Mouse (Mus musculus): ENCODE data around the gene Casz1.

Gene Casz1

DNA sequence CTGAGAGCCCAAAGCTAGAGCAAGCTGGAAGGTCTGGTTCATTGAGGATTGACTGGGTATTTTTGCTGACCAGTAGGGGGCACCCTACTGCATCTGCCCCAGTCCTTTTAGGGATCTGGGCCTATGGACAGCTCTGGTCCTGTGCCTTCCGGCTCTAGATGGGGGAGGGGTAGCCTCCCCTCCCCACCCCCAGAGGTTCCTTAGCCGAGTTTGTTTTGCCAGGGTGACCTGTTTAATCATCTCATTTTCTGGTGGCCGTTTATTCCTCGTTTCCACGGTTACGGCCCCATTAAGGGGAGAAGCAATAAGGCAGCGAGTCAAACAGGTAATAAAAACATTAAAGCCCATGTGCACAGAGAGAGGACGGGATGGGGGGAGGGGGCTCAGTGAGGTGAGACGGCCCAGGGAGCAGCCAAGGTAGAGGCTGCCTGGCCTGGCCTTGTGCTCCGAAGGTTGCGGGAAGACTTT, 104.0 kb downstream of the Casz1 start:
- DNase-seq (ENCODE audit: low spot score) = no peak

DNA sequence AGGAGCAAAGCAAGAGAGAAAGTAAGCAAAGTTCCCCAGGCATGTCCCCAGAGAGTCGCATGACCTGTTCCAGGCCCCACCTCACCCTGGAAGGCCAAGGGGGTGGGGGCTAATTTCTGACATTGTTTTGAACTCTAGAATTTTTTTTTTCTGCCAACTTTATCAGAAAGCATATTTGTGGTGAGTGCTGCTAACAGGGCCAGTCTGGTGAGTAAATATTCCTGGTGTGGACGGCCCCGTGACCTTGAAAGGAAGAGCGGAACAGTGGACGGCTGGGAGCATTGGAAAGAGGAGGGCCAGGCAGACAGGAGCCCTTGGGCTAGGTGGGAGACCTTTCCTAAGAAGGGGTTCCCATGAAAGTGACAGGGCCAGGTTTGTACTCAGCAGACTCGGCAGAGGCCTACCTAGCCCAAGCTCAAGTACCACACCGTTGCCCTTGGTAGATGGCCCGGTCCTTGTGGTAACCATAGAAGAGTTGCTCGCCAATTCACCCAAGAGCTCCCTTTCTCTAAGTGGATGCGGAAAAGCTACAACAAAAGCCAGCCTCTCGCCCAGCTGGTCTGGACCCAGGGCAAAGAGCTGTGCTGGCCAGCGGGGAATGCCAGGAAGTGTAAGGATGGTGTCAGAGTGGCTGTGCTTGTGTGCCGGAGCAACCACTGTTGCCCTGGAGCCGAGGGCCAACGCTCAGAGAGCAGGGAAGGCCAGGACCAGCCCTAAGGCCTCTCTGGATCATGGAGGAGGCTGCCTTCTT, 104.7 kb downstream of the Casz1 start:
- no peak for DNase-seq (ENCODE audit: low spot score)

DNA sequence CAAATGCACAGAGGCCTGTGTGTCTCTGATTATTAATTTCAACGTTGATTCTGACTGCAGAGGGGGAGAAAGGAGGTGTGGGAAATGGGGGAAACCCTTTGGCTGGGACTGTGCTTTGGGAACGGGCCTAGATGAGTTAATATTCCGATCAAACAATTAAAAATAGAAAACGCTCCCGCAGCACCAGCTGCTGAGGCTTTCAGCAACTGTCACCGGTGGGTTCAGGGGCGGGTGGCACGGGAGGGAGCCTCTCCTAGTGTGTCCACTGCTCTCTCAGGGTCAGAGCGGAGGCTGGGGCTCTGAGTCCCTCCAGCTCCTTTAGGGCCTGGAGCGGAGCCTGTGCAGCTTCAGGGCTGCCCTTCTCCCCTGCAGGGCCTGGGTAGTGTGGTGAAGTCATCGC, 105.3 kb downstream of the Casz1 start:
- DNase-seq (ENCODE audit: low spot score) = no peak

DNA sequence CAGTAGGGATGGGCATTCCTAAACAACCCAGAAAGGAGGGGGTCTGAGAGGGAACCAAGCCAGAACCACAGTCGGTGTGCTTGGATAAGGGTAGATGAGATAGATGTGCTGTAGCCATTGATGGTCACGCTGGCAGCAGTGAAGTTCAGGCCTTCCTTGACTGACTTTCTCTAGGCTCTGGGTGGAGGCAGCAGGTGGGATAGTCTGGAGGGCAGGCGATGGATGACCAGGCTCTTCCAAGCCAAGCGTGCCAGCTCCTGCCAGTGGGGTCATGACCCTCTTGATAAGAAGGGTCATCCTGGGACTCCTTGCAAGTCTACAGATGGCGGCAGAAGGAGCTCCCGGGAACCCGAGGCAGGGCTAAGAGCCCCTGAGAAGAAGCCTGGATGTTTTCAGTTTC, 107.9 kb downstream of the Casz1 start:
- no peak for DNase-seq (ENCODE audit: low spot score)

DNA sequence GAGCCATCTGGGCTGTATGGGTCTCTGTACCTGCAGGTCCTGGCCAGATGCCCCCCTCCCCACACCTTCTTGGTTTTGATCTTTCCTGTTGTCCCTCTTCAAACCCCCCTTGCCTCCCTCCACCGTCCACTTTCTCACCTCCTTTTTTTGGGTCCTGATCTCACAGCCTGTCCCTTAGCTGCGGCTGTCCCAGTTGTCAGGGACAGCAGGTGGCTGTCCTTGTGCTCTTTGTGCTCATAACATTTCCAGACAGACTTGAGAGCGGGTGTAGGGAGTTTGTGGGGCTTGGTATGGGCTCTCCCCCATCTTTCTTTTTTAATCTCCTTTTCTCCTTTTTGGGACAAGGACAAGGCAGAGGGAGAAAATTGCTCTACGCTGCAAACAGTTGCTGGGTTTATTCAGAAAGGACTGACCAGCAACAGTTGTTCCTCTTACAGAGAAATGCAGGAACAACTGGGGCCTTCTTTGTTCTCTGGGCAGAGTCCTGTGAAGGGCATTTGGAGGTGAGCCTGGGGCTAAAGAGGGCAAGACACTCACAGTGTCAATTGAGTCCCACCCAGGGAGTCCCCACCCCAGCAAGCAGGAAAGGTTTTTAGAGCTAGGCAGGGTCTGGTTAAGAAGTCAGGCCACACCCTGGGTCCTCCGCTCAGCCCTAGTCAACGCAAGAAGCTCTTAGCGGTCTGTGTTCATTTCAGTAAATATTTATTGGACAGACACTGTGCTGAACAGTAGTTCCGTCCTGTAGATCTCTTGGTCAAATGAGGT, 108.8 kb downstream of the Casz1 start:
- no peak for DNase-seq (ENCODE audit: low spot score)

DNA sequence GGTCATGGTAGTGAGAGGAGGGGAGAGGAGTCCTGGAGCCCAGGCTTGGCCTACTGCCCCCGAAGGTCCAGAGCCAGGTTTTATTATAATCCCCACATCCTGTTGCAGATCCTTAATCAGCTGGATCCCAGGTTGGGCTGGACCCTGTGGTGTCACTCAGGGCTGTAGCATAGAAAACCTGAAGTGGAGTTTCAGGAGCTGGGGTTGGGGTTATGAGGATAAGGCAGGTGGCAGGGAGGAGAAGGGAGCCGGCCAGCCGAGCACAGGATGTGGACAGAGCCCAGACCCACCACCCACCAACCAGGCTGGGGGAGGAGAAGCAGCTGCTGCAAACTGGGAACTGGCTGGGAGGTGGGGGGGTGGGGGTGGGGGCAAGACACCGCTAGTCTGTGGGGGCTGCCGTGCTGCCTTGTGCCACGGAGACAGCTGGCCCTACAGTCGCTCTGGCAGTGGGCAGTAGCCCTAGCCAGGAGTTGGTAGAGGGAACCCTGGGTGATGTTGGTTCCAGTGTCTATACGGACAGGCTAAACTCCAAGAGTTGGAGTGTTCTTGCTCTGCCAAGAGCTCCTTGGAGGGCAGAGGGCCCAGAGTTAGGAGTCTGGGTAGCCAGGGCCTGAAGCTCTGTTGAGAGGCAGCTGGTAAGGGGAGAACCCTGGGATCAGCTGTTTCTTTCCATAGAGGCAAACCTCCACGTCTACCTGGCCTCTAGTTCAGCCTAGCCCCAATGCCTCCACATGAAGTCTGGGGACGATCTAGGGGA, 110.8 kb downstream of the Casz1 start:
- DNase-seq (ENCODE audit: low spot score) = no peak

DNA sequence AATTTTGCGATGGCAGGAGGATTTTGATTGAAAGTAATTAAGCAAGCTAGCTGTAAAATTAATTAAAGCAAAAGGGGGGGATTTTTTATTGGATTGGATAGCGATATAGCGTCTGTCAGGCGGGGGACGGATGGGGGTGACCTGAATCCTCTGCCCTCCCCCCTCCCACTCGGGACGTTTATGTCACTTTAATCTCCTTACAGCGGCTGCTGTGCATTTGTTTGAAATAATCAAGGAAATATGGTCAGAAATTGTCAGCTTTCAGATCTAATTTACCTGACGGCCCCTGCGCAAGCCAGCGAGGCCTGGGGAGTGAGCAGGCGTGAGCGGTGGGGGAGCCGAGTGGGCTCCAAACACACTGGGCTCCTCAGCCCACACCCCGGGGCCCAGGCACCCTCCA, 111.6 kb downstream of the Casz1 start:
- DNase-seq (ENCODE audit: low spot score) = no peak

DNA sequence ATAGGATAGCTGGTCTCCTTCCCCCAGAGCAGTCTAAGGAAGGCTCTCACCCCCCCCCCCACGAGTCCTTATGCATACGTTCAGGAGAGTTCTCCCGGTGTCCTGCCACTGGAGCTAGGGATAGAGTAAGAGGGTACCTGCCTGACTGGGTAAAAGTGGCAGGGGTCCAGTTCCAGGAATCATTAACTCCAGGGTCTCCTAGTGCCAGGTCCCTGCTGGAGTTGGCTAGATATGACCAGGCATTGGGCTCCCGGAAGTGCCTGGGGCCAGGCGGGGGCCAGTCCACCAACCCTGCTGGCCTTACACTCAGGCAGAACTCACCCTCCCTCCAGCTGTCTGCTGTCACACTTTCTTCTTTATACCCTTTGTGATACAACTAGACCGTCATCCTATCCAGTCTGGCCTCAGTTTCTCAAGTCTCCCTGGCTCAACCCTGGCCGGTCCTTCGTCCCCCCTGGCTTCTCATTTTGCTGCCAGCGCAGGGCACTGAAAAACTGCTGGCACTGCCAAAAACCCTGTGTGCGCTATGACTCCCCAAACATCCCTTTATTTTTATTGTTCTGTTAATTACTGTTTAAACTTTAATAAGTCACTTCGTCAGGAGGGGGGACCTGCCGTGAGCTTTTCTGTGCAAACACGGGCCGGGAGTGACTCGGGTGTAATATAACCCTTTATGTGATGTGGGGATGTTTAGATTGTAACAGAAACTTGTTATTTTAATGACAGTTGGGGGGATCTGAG, 114.6 kb downstream of the Casz1 start:
- no peak for DNase-seq (ENCODE audit: low spot score)

DNA sequence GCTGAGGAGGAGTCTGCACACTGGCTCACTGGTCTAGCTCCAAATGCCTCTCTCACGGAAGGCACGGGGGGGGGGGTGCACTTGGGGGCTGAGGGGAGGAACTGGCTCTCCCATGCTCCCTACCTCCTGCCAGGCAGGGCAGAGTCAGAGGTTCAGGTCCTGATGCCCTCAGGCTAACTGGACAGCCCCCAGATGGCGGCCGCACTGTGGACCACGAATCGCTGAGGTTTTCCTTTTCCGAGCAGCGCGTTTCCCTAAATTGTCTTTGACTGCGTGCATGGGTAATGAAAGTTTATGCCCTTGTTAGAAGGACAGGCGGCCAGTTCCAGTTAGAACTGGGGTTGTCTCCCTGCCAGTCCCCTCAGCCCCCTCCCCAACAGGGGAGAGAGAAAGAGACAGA, 116.4 kb downstream of the Casz1 start:
- DNase-seq (ENCODE audit: low spot score) = no peak

DNA sequence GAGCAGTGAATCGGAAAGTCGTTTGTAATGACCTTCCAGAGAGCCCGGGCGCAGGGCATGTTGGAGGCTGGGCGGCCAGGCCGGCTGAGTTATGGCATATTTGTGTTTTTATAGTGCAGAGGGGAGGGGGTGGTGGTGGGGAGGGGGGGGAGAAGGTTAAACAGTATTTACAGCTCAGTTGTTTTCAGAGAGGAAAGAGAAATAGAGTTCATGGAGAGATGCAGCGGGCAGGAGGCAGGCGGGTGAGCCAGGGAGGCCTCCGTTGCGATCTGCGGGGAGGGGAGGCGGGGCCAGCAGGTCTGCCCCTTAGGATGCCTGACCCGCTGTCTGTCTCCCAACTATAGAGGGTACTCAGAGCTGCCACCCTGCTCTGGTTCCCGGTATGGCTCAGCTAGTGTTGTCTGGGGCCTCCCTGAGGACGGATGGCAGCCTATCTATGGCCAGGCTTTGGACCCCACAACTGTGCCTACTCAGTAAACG, 118.0 kb downstream of the Casz1 start:
- no peak for DNase-seq (ENCODE audit: low spot score)

DNA sequence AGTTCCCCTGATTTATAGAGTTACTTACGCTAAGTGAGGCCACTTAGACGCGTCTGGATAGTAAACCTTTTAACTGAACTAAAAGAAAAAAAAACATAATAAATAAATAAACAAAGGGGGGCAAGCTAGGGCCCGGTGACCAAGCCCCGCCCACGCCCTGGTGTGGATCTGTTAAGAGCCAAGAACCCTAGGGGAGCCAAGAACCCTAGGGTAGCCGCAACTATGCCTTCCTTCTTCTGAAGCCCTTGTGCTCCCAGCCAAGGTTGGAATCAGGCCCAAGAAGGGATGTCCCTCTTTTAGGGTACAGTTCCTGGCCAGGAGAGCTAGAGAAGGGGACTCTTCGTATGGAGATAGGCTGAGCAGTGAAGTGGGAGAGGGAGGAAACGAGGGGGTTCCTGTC, 119.2 kb downstream of the Casz1 start:
- no peak for DNase-seq (ENCODE audit: low spot score)

DNA sequence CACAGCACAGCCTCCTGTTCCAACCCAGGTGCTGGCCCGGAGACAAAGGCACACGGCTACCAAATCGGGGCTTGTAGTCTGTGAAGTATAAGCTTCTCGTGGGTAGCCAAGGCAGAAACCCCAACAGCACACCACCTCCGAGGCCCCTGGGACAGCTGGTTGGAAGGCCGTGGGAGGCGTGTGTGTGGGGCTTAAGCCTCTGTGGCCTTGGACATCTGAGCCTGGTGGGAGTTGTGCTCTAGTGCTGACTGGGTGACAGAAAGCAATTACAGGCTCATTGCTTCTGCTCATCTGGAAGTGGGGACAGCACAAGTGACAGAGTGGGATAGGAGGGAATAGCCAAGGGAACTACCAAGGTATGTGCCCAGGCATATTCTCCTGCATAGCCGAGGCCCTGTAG, 119.7 kb downstream of the Casz1 start:
- DNase-seq (ENCODE audit: low spot score) = no peak

DNA sequence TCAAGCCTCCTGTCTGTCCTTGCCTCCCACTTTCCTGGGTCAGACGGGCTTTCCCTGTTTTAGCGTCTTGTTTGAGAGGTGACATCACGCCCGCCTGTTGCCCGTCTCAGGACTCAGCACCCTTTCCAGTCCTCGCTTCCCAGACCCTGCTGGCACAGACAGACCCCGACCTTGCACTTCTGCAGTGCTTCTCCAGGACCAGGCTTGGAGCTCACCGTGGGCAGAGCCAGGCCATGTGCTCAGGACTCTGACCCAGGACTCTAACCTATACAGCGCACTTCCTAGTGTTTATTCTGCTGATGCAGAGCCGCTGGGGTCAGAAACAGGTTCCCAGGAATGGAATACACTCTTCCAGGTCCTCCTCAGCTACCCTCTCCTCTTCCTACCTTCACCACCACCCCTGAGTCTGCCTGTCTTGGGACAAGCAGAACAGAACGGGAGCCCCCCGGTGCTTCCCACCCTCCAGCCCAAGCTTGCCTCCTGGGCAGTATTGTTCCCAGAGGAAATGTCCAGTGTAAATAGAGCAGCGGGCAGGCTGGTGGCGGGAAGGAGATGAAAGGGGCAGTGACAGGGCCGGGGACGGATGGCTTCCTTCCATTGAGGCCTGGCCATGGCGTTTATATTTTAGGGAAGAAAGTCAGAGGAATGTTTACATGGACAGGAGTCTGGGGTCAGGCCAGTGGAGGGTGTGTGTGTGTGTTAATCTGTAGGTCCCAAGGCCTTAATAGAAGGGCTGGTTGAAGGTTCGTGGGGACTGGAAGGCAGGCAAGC, 121.5 kb downstream of the Casz1 start:
- no peak for DNase-seq (ENCODE audit: low spot score)

DNA sequence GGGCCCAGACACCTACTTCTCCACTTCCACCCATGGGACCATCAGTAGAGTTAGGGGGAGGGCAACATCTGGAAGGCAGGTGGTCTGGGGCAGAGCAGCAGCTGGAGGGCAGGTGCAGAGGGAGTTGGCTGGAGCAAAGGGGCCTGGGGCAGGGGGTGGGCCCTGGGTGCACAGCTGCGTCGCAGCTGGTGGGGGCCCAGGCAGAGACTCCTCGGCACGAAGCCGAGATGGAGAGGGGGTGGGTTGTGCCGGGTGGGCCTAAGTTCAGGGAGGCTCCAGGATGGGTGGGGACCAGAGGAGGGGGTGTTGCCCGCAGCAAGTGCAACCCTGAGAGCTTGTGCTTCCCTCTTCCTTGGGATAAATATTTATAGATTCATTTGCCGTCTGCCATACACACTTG, 122.2 kb downstream of the Casz1 start:
- DNase-seq (ENCODE audit: low spot score) = no peak

DNA sequence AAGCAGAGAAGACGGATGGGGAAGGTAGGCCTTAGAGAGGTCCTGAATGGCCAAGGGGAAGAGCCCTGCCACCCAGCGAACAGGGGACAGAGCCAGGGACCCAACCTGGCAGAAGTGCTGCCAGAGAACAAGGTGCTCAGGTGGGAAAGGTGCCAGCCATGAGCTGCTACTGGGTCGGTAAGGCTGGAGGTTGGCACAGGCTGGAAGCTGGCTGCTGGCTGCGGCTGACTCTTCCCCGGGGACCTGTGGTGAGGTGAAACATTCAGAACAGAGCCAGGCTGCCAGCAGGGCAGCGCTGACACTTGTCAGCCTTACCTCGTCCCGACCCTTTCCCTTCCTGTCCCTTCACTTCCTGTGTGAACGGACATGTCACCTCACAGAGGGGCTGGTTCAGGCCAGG, 124.1 kb downstream of the Casz1 start:
- DNase-seq (ENCODE audit: low spot score) = no peak

DNA sequence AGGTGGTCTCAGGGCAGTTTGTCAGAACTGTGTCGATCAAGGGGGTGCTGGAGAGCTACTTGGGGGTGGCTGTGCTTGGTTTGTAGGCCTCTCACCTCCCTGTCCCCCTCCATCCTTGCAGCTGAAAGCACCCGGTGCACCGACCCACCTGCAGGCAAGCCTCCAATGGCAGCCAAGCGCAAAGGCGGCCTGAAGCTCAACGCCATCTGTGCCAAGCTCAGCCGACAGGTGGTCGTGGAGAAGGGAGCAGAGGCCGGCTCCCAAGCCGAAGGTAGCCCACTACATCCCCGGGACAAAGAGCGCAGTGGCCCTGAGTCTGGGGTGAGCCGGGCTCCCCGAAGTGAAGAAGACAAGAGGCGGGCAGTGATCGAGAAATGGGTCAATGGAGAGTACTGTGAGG, 124.6 kb downstream of the Casz1 start:
- DNase-seq (ENCODE audit: low spot score) = no peak

DNA sequence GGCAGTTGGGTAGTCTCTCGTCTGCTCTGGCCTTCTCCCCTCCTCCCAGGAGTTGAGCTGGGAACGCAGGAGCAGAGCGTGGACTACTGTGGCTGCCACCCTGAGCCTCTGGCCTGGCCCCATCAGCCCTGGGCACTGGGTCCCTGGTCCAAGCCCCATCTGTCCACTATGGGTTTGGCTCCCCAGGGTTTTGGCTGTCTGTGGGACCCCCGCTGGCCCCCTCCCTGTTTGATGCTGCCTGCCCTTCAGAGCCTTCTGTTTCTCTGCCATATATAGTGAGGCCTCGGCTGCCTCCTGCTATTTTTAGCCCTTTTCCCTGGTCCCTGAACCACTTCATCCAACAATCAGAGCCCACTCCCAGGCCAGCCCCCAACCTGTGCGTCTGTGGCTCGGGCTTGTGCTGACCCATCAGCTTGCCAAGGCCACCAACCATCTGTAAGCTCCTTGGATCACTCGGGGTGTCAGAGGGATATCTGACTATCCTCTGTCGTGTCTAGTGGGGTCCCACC, 126.5 kb downstream of the Casz1 start:
- no peak for DNase-seq (ENCODE audit: low spot score)

DNA sequence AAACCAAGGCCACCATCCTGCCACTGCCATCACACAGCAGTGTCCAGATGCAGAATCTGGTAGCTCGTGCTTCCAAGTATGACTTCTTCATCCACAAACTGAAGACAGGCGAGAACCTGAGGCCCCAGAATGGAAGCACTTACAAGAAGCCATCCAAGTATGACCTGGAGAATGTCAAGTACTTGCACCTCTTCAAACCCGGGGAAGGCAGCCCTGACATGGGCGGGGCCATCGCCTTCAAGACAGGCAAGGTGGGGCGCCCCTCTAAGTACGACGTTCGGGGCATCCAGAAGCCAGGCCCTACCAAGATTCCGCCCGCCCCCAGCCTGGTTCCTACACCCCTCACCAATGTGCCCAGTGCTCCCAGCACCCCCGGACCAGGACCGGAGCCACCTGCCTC, 128.9 kb downstream of the Casz1 start:
- DNase-seq (ENCODE audit: low spot score) = no peak

DNA sequence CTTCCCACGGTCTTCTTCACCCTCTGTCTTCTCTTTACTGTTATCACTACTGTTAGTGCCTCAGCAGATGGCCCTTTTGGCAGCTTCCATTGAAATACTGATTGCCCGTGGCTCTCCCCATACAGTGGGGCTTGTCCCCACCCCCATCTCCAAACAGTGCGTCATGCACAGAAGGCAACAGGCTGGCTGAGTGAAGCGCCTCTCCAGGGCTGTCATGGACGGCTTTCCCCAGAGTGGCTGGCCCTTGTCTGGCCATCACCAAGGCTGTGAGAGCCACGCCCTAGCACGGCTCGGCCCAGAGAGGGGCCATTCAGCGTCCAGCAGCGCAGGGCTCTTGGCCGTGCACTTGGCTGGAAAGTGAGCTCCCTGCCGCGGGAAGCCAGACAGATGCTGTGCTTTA, 131.0 kb downstream of the Casz1 start:
- peak; percentile 45 for DNase-seq (ENCODE audit: low spot score)

DNA sequence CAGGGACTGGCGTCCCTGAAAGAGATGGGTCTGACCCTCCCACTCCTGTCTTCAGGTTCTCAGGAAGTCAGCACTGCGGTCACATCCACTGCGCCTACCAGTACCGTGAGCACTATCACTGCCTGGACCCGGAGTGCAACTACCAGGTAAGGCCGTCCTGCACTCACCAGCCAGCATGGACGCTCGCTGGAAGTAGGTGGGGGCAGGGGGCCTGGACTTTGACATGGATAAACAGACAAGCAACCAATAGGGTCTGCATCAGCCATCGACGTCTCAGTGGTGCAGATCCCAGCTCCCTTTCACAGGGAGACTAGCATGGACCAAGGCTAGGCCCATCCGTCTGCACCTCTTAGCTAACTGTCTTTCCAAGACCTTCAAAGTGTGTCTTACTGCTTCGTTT, 131.9 kb downstream of the Casz1 start:
- DNase-seq (ENCODE audit: low spot score) = no peak

DNA sequence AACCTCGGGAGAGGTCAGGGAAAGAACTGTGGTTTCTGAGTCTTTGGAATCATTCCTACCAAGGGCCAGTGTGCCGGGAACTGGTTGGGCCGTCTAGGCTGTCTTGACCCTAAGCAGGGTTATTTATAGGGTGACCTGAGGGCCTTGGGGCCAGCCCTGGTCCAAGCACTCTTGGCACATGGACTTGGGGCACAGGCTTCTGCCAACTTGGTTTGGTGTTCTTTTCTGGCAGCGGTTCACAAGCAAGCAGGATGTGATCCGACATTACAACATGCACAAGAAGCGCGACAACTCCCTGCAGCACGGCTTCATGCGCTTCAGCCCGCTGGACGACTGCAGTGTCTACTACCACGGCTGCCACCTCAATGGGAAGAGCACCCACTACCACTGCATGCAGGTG, 132.5 kb downstream of the Casz1 start:
- no peak for DNase-seq (ENCODE audit: low spot score)
